Mouse (Mus musculus): ENCODE measurements around the gene Gramd4.

GRCm38 (mm10) chr15:86020008-86020407 is 37.5 kb upstream of the Gramd4 start:
- TF ChIP-seq POLR2A (IDR thresholded peaks at IDR 0.05; ENCODE audit: low read depth, low read length) = no peak
- TF ChIP-seq CTCF (conservative IDR thresholded peaks at IDR 0.05; ENCODE audit: insufficient read depth, insufficient read length, low read depth, low read length) = no peak
